Mouse (Mus musculus): ENCODE data around the gene Fezf2.

DNA sequence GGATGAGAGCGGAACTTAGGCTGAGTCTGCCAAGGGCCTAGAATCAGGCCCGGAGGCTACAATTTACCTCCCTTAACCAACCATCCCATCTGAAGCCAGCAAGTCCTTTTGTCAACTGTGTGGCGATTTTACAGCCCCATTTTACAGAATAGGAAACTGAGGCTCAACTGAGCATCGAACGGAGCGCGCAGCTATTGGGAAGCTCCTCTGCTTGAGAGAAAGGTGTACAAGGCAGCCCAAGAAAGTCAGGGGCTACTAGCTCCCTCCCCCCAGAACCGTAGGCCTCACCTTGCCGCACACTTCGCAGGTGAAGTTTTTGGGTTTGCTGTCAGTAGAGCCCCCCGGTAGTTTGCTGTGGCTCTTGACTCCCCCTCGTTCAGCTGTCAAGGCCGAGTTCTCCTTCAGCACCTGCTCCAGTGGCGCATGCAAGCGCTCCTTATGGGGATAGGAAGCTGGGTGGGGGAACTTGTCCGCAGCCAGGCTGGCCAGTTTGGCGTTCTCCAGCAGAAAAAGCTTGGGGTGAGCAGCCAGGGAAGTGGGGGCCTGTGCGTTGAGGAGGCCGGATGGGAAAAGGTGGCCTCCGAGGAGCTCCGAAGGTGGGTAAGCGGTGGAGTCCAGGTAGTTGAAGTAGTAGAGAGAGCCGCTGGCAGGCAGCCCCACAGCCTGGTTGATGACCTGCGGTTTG, 3.8 kb downstream of the Fezf2 start:
- no peak for TF ChIP-seq CTCF (IDR thresholded peaks at IDR 0.05; ENCODE audit: low read depth)
- TF ChIP-seq EP300 (IDR thresholded peaks at IDR 0.05; ENCODE audit: low read depth): no peak
